10 mouse cellular contexts compared by ENCODE assay signal in genomic region chr5:93163541-93163940, GRCm38 (mm10). TPM values are rescaled to one million over a fixed set of nuclear protein-coding genes. Genes with fewer than 3 reads are reported as not detected.
A peak's percentile ranks its signal among the peaks of the same experiment; 100 is the strongest.
DNase-seq lines count a peak whose midpoint lies in the region; ATAC-seq lines count a peak whose summit lies in the region.
"Had no signal": no experiment of that assay in that cellular context is flagged by ENCODE, and none has a peak within 500 bp of the region (broad histone marks: within the 10 kb centered on the region; RNA-seq: fewer than 3 reads in every experiment).

No protein-coding gene starts in this region.

- no peak overlapping the region for H3K9ac ChIP-seq in kidney, embryonic 15.5 days
- H3K9ac ChIP-seq: embryonic facial prominence, embryonic 15.5 days; liver, embryonic 15.5 days had no signal

- H3K27me3 ChIP-seq in kidney, embryonic 15.5 days, result no peaks in the 10 kb centered on the region
- H3K27me3 ChIP-seq: embryonic facial prominence, embryonic 15.5 days; liver, embryonic 15.5 days had no signal

- H3K9me3 ChIP-seq in kidney, embryonic 15.5 days (replicated peaks), result no peaks in the 10 kb centered on the region
- H3K9me3 ChIP-seq: embryonic facial prominence, embryonic 15.5 days; liver, embryonic 15.5 days had no signal

- no peak overlapping the region for H3K4me3 ChIP-seq in kidney, embryonic 15.5 days (replicated peaks)
- H3K4me3 ChIP-seq: embryonic facial prominence, embryonic 15.5 days; liver, embryonic 15.5 days had no signal

- H3K4me2 ChIP-seq in kidney, embryonic 15.5 days, result no peak overlapping the region
- H3K4me2 ChIP-seq: embryonic facial prominence, embryonic 15.5 days; liver, embryonic 15.5 days had no signal

- no peak overlapping the region for H3K27ac ChIP-seq in kidney, embryonic 15.5 days
- H3K27ac ChIP-seq: embryonic facial prominence, embryonic 15.5 days; liver, embryonic 15.5 days had no signal

- 84% methylated on average over 3 of the region's 3 CpGs for WGBS in kidney, embryonic 15.5 days

- DNase-seq in kidney, adult 18-20 months, result peak; percentile 67
- DNase-seq in B cell, adult 2 months, result peak; percentile 48 to 52
- peak; percentile 69 for DNase-seq in Muller cell, postnatal 12 days (ENCODE audit: inconsistent ontology term)
- peak; percentile 73 for DNase-seq in embryo, embryonic 10 days (ENCODE audit: low spot score)
- DNase-seq in induced T-regulatory cell, adult 2 months (ENCODE audit: low read depth), result peak; percentile 67
- no peak for DNase-seq in T-cell, adult 2 months (ENCODE audit: low spot score)

- H3K36me3 ChIP-seq in kidney, embryonic 15.5 days, result peaks cover 90% of the 10 kb centered on the region

- no peak for ATAC-seq in kidney, embryonic 15.5 days (replicated peaks; ENCODE audit: low FRiP score)
- peak; percentile 60; the same call in 1 of the 2 replicates for ATAC-seq in megakaryocyte progenitor cell, adult 5-6 weeks (replicated peaks; ENCODE audit: poor library complexity)

- H3K4me1 ChIP-seq in kidney, embryonic 15.5 days, result peaks cover 4% of the 10 kb centered on the region; the same call in 1 of the 2 replicates
- H3K4me1 ChIP-seq: liver, embryonic 15.5 days had no signal

RNA-seq across cellular contexts. Expression of gene Ccni, which starts 42.8 kb away (rescaled TPM):
- polyA plus RNA-seq in kidney, embryonic 15.5 days (2015; fragmentation: Nextera tagmentation; extraction: Ambion mirVana), result 111 and 124 TPM in 2 replicates
- total RNA-seq in megakaryocyte progenitor cell, adult 5-6 weeks (2015), result 184 and 191 TPM in 2 replicates
- total RNA-seq in megakaryocyte progenitor cell, adult 5-6 weeks (2017), result 159 and 163 TPM in 2 replicates

RNA-seq across cellular contexts. Expression of gene 2010109A12Rik, which starts 42.8 kb away (rescaled TPM):
- polyA plus RNA-seq in kidney, embryonic 15.5 days (2015; fragmentation: Nextera tagmentation; extraction: Ambion mirVana), result 2.0 and 2.5 TPM in 2 replicates
- total RNA-seq in megakaryocyte progenitor cell, adult 5-6 weeks (2015), result 0.77 and 0.90 TPM in 2 replicates
- total RNA-seq in megakaryocyte progenitor cell, adult 5-6 weeks (2017), result 3.0 and 4.3 TPM in 2 replicates
